In the genomic region with DNA sequence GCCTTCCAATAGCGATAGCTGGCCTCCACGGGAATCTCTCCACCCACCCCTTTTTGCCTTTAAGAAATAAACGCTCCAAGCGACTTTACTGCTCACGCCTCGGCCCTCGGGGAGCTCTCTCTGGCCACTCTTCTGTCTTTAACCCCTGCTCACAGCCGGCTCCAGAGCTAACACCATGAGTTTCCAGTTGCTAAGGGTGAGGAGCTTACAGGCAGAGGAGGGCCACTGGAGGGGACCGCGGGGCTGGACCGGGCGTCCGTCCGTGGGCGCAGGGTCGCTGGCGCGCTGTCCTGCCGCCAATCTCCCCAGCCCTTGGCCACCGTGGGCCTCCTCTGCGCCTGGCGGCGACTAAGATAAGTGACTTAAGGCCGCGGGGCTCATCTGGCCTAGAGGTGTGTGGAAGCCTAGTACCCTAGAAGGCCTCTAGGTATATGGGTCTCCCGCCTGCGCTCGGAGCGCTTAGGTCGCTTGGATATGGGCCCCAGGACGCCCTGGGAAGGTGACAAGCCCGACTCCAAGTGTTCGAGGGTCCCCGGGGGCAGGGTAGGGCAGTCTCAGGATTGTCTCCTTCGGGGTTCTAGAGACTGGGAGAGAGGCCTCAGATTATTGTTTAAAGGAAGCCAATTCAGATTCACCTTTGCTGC, we compare ENCODE assay signal across 20 mouse cellular contexts. TPM values are rescaled to one million over a fixed set of nuclear protein-coding genes. Genes with fewer than 3 reads are reported as not detected.
DNase-seq lines count a peak whose midpoint lies in the region; ATAC-seq and TF ChIP-seq lines count a peak whose summit lies in the region.
"Had no signal": no experiment of that assay in that cellular context is flagged by ENCODE, and none has a peak within 500 bp of the region (broad histone marks: within the 10 kb centered on the region; RNA-seq: fewer than 3 reads in every experiment).

No protein-coding gene starts in this region.

- H3K9ac ChIP-seq in intestine, embryonic 14.5 days (ENCODE audit: low read length) = no peak overlapping the region
- no peak overlapping the region for H3K9ac ChIP-seq in intestine, postnatal 0 days (ENCODE audit: low read depth, low read length)
- peak overlapping the region; percentile 67 for H3K9ac ChIP-seq in ES-Bruce4 (ENCODE audit: low read depth, poor library complexity, severe bottlenecking)
- H3K9ac ChIP-seq in limb, embryonic 11.5 days (ENCODE audit: low read length) = no peak overlapping the region
- H3K9ac ChIP-seq: embryonic facial prominence, embryonic 12.5 days; liver, embryonic 12.5 days had no signal

- no peaks in the 10 kb centered on the region for H3K36me3 ChIP-seq in intestine, embryonic 14.5 days (ENCODE audit: control insufficient read depth, insufficient read depth, low read length)
- H3K36me3 ChIP-seq in intestine, postnatal 0 days (ENCODE audit: control insufficient read depth, insufficient read depth) = no peaks in the 10 kb centered on the region
- no peaks in the 10 kb centered on the region for H3K36me3 ChIP-seq in ES-Bruce4 (ENCODE audit: control insufficient read depth, insufficient read depth, low read length, poor library complexity, severe bottlenecking)
- H3K36me3 ChIP-seq in limb, embryonic 11.5 days (ENCODE audit: control insufficient read depth, insufficient read depth, low read length) = no peaks in the 10 kb centered on the region
- H3K36me3 ChIP-seq: embryonic facial prominence, embryonic 12.5 days; G1E; liver, embryonic 12.5 days had no signal

- no peak for TF ChIP-seq EP300 in ES-Bruce4 (IDR thresholded peaks at IDR 0.05; ENCODE audit: insufficient read depth, low read depth, low read length)

- no peak overlapping the region for H3K4me2 ChIP-seq in intestine, embryonic 14.5 days (ENCODE audit: low read length)
- no peak overlapping the region for H3K4me2 ChIP-seq in intestine, postnatal 0 days (replicated peaks; ENCODE audit: low read depth)
- H3K4me2 ChIP-seq in limb, embryonic 11.5 days (ENCODE audit: low read depth, severe bottlenecking) = no peak overlapping the region
- H3K4me2 ChIP-seq: embryonic facial prominence, embryonic 12.5 days; liver, embryonic 12.5 days had no signal

- WGBS in intestine, embryonic 14.5 days = 6% methylated on average over 35 of the region's 35 CpGs
- WGBS in intestine, postnatal 0 days = 6% methylated on average over 35 of the region's 35 CpGs
- 4% methylated on average over 35 of the region's 35 CpGs for WGBS in limb, embryonic 11.5 days

- TF ChIP-seq POLR2A in ES-Bruce4 (IDR thresholded peaks at IDR 0.05; ENCODE audit: insufficient read depth, low read length) = no peak

- peak; percentile 63 for DNase-seq in intestine, embryonic 14.5 days (ENCODE audit: low spot score)
- peak; percentile 33 for DNase-seq in R1 (ENCODE audit: low read depth, low spot score)
- peak; percentile 54 for DNase-seq in limb, embryonic 11.5 days (ENCODE audit: low spot score)
- no peak for DNase-seq in left cerebral cortex, adult 11 months (ENCODE audit: low spot score)
- DNase-seq in frontal cortex, postnatal 10 days (ENCODE audit: low spot score in 2 of 2) = no peak
- DNase-seq: adrenal gland, postnatal 25 days; cerebellum, adult 11 months; gastrocnemius, adult 2 months; kidney, adult 8-10 months; kidney, postnatal 14 days; lung, adult 2 months; lung, postnatal 36 days; right cerebral cortex, postnatal 4 days; thymus, postnatal 25 days had no signal

- H3K27me3 ChIP-seq in intestine, embryonic 14.5 days (replicated peaks; ENCODE audit: control insufficient read depth, insufficient read depth, low read length) = peaks cover 85% of the 10 kb centered on the region
- H3K27me3 ChIP-seq in intestine, postnatal 0 days (replicated peaks; ENCODE audit: control insufficient read depth, insufficient read depth, low read length) = peaks cover 71% of the 10 kb centered on the region
- H3K27me3 ChIP-seq in ES-Bruce4 (ENCODE audit: control insufficient read depth, insufficient read depth, low read length, poor library complexity, severe bottlenecking) = peaks cover 5% of the 10 kb centered on the region; the same call in 1 of the 2 replicates
- H3K27me3 ChIP-seq in limb, embryonic 11.5 days (ENCODE audit: control insufficient read depth, insufficient read depth, low read length) = peaks cover 53% of the 10 kb centered on the region

- H3K4me3 ChIP-seq in intestine, embryonic 14.5 days (ENCODE audit: low read depth, low read length) = no peak overlapping the region
- H3K4me3 ChIP-seq in intestine, postnatal 0 days (ENCODE audit: low read depth, low read length) = no peak overlapping the region
- peak overlapping the region; percentile 62 for H3K4me3 ChIP-seq in ES-Bruce4 (ENCODE audit: low read depth, low read length)
- H3K4me3 ChIP-seq in limb, embryonic 11.5 days (ENCODE audit: low read depth, low read length) = no peak overlapping the region
- H3K4me3 ChIP-seq: embryonic facial prominence, embryonic 12.5 days; gastrocnemius, adult 2 months; liver, embryonic 12.5 days had no signal

- peaks cover 5% of the 10 kb centered on the region; the same call in 1 of the 2 replicates for H3K4me1 ChIP-seq in intestine, embryonic 14.5 days (replicated peaks; ENCODE audit: control insufficient read depth, insufficient read depth, low read length)
- no peaks in the 10 kb centered on the region; the same call in 1 of the 2 replicates for H3K4me1 ChIP-seq in intestine, postnatal 0 days (replicated peaks; ENCODE audit: control insufficient read depth, insufficient read depth, low read length)
- H3K4me1 ChIP-seq in ES-Bruce4 (ENCODE audit: control insufficient read depth, insufficient read depth, low read length) = peaks cover 8% of the 10 kb centered on the region
- H3K4me1 ChIP-seq in limb, embryonic 11.5 days (ENCODE audit: control insufficient read depth, insufficient read depth, low read length) = peaks cover 19% of the 10 kb centered on the region

- TF ChIP-seq CTCF in intestine, postnatal 0 days (IDR thresholded peaks at IDR 0.05; ENCODE audit: low read depth) = no peak
- no peak for TF ChIP-seq CTCF in ES-Bruce4 (IDR thresholded peaks at IDR 0.05; ENCODE audit: low read depth, low read length)

- ATAC-seq in intestine, embryonic 14.5 days (replicated peaks; ENCODE audit: low FRiP score, low TSS enrichment, low read depth) = no peak
- ATAC-seq in intestine, postnatal 0 days = no peak
- no peak for ATAC-seq in limb, embryonic 11.5 days (ENCODE audit: insufficient number of reproducible peaks, low FRiP score, low TSS enrichment, low read depth)
- ATAC-seq: liver, embryonic 12.5 days had no signal

- no peaks in the 10 kb centered on the region for H3K9me3 ChIP-seq in intestine, embryonic 14.5 days (ENCODE audit: control insufficient read depth, low read length)
- no peaks in the 10 kb centered on the region for H3K9me3 ChIP-seq in intestine, postnatal 0 days (ENCODE audit: control insufficient read depth)
- H3K9me3 ChIP-seq in ES-Bruce4 (replicated peaks; ENCODE audit: control insufficient read depth, insufficient read depth, low read length, poor library complexity, severe bottlenecking) = no peaks in the 10 kb centered on the region
- H3K9me3 ChIP-seq in limb, embryonic 11.5 days (ENCODE audit: control insufficient read depth, low read length) = no peaks in the 10 kb centered on the region
- H3K9me3 ChIP-seq: embryonic facial prominence, embryonic 12.5 days; liver, embryonic 12.5 days had no signal

- H3K27ac ChIP-seq in intestine, embryonic 14.5 days (ENCODE audit: low read depth) = no peak overlapping the region
- H3K27ac ChIP-seq in intestine, postnatal 0 days (ENCODE audit: low read depth, low read length) = no peak overlapping the region
- peak overlapping the region; percentile 2; the same call in 1 of the 2 replicates for H3K27ac ChIP-seq in ES-Bruce4 (ENCODE audit: insufficient read depth, low read length)
- no peak overlapping the region for H3K27ac ChIP-seq in limb, embryonic 11.5 days (replicated peaks; ENCODE audit: low read depth, low read length)
- H3K27ac ChIP-seq: embryonic facial prominence, embryonic 12.5 days; gastrocnemius, adult 2 months; liver, embryonic 12.5 days had no signal

RNA-seq across cellular contexts. Expression of gene Tfap2c, which starts 3.7 kb away (rescaled TPM):
- polyA plus RNA-seq in intestine, embryonic 14.5 days (2014; fragmentation: Nextera tagmentation; extraction: Ambion mirVana) = 0.09 and 0.35 TPM in 2 replicates
- polyA plus RNA-seq in intestine, postnatal 0 days (2015; fragmentation: Nextera tagmentation; extraction: Ambion mirVana) = not detected in 2 replicates
- 107 TPM in 2 replicates for polyA plus RNA-seq in ES-Bruce4 (2011; ENCODE audit: insufficient read depth, insufficient read length, low read depth, missing spikeins)
- 5.9 and 7.6 TPM in 2 replicates for polyA plus RNA-seq in limb, embryonic 11.5 days (2014; fragmentation: Nextera tagmentation; extraction: Ambion mirVana)
- polyA plus RNA-seq: G1E; heart, embryonic 14.5 days; liver, embryonic 12.5 days had no signal

Comparison
In these comparisons a context has a peak if more than half of its experiments do, and no peak if none do; other contexts are left out.
1. DNase-seq: peak in intestine, embryonic 14.5 days (single experiment), R1 (single experiment) and limb, embryonic 11.5 days (single experiment); none in left cerebral cortex, adult 11 months (single experiment) and frontal cortex, postnatal 10 days (0 of 2).
2. RNA of gene Tfap2c, which starts 3.7 kb away (polyA plus RNA-seq): 107 TPM in ES-Bruce4; 5.9 to 7.6 TPM in limb, embryonic 11.5 days, 0.09 to 0.35 TPM in intestine, embryonic 14.5 days and not detected in intestine, postnatal 0 days; every median in the first group is over 10 times any median in the second.